Mouse (Mus musculus): ENCODE measurements around the gene Gm20662. TPM values are rescaled to one million over a fixed set of nuclear protein-coding genes. Genes with fewer than 3 reads are reported as not detected.

The Gm20662 gene
- polyA plus RNA-seq, 1 experiment from 2014 or later = 1.3 TPM

- H3K4me2 ChIP-seq = no peak overlapping the region
- H3K4me1 ChIP-seq (replicated peaks) = peaks cover 6% of the 10 kb centered on the region
- H3K9me3 ChIP-seq = no peaks in the 10 kb centered on the region
- 92% methylated on average over 6 of the region's 6 CpGs for WGBS
- H3K27me3 ChIP-seq = no peaks in the 10 kb centered on the region
- ATAC-seq (ENCODE audit: insufficient number of reproducible peaks, insufficient read depth, low FRiP score, low TSS enrichment, low read depth) = no peak
- H3K27ac ChIP-seq = no peak overlapping the region
- H3K36me3 ChIP-seq = peaks cover 91% of the 10 kb centered on the region
- H3K4me3 ChIP-seq (replicated peaks) = no peak overlapping the region
- H3K9ac ChIP-seq (replicated peaks) = no peak overlapping the region
These were observed 59.6 kb downstream of the Gm20662 start for GRCm38 (mm10) chr9:108055661-108056237.

GRCm38 (mm10) chr9:108056361-108057261 lies 60.5 kb downstream of the Gm20662 start:
- no peak for ATAC-seq (ENCODE audit: insufficient number of reproducible peaks, insufficient read depth, low FRiP score, low TSS enrichment, low read depth)
- no peaks in the 10 kb centered on the region for H3K27me3 ChIP-seq
- 79% methylated on average over 28 of the region's 28 CpGs for WGBS
- H3K9me3 ChIP-seq = no peaks in the 10 kb centered on the region
- H3K4me2 ChIP-seq = no peak overlapping the region
- no peak overlapping the region for H3K9ac ChIP-seq (replicated peaks)
- no peak overlapping the region for H3K4me3 ChIP-seq (replicated peaks)
- H3K27ac ChIP-seq = no peak overlapping the region
- peaks cover 86% of the 10 kb centered on the region for H3K36me3 ChIP-seq
- peaks cover 6% of the 10 kb centered on the region for H3K4me1 ChIP-seq (replicated peaks)

GRCm38 (mm10) chr9:108057262-108057562 lies 61.1 kb downstream of the Gm20662 start:
- ATAC-seq (ENCODE audit: insufficient number of reproducible peaks, insufficient read depth, low FRiP score, low TSS enrichment, low read depth) = no peak
- Histone ChIP-seq H3K27ac (no peak overlapping the region), H3K36me3 (peaks cover 86% of the 10 kb centered on the region), H3K4me1 (replicated peaks) (peaks cover 6% of the 10 kb centered on the region), H3K27me3 (no peaks in the 10 kb centered on the region), H3K4me2 (no peak overlapping the region), H3K4me3 (replicated peaks) (no peak overlapping the region), H3K9ac (replicated peaks) (no peak overlapping the region), H3K9me3 (no peaks in the 10 kb centered on the region)
- WGBS = 93% methylated on average over 5 of the region's 5 CpGs

DNA sequence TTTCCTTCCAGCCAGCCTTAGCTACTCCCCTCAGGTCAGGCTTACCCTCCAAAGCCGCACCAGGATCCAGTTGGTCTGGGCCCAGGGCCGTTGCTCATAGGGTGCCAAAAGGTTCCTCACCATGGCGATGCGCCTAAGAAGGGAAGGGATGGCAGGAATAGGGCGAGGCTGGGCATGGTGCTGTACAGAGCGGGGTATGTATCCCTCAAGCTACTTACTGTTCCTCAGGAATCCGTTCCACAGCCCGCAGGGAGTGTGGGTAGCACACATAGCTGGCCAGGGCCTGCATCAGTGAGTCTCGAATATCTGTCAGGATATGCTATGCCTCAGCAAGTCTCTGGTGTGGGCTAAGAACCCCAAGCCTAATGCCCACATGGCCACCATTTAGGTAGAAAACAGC lies 62.1 kb downstream of the Gm20662 start:
- Histone ChIP-seq H3K9ac (replicated peaks) (no peak overlapping the region), H3K9me3 (no peaks in the 10 kb centered on the region), H3K27me3 (no peaks in the 10 kb centered on the region), H3K27ac (no peak overlapping the region), H3K4me1 (replicated peaks) (peaks cover 2% of the 10 kb centered on the region), H3K4me2 (no peak overlapping the region), H3K4me3 (replicated peaks) (no peak overlapping the region), H3K36me3 (peaks cover 94% of the 10 kb centered on the region)
- no peak for ATAC-seq (ENCODE audit: insufficient number of reproducible peaks, insufficient read depth, low FRiP score, low TSS enrichment, low read depth)
- WGBS = 92% methylated on average over 9 of the region's 9 CpGs

DNA sequence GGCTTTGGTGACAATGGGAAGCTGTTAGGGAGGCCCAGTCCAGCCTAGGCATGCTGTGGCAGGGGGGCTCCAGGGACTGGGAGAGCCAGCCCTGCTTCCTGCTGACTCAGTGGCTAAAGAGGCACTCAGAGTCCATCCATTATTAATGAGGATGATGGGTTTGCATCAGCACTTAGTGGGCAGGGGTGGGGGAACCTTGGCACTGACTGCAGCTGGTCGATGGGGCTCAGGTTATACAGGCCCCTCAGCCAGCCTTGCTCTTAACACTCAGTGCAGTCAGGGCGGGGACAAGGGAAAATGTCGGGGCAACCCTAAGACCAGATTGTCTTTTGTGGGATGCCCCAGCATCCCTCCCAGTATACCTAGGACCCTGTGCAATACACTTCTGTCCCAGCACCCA lies 66.0 kb downstream of the Gm20662 start:
- no peak for ATAC-seq (ENCODE audit: insufficient number of reproducible peaks, insufficient read depth, low FRiP score, low TSS enrichment, low read depth)
- Histone ChIP-seq H3K36me3 (peaks cover 84% of the 10 kb centered on the region), H3K9ac (replicated peaks) (no peak overlapping the region)

GRCm38 (mm10) chr9:108063361-108063760 lies 67.2 kb downstream of the Gm20662 start:
- ATAC-seq (ENCODE audit: insufficient number of reproducible peaks, insufficient read depth, low FRiP score, low TSS enrichment, low read depth) = no peak
- H3K36me3 ChIP-seq = peaks cover 71% of the 10 kb centered on the region
- no peaks in the 10 kb centered on the region for H3K9me3 ChIP-seq
- WGBS = 89% methylated on average over 12 of the region's 12 CpGs
- no peaks in the 10 kb centered on the region for H3K4me1 ChIP-seq (replicated peaks)
- H3K4me2 ChIP-seq = no peak overlapping the region
- H3K9ac ChIP-seq (replicated peaks) = no peak overlapping the region
- H3K27ac ChIP-seq = no peak overlapping the region
- H3K27me3 ChIP-seq = no peaks in the 10 kb centered on the region
- H3K4me3 ChIP-seq (replicated peaks) = no peak overlapping the region

More for the DNA sequence above, 66.0 kb downstream of the Gm20662 start:
- 88% methylated on average over 3 of the region's 3 CpGs for WGBS
- Histone ChIP-seq H3K27ac (no peak overlapping the region), H3K4me3 (replicated peaks) (no peak overlapping the region), H3K27me3 (no peaks in the 10 kb centered on the region), H3K4me2 (no peak overlapping the region), H3K9me3 (no peaks in the 10 kb centered on the region), H3K4me1 (replicated peaks) (no peaks in the 10 kb centered on the region)

DNA sequence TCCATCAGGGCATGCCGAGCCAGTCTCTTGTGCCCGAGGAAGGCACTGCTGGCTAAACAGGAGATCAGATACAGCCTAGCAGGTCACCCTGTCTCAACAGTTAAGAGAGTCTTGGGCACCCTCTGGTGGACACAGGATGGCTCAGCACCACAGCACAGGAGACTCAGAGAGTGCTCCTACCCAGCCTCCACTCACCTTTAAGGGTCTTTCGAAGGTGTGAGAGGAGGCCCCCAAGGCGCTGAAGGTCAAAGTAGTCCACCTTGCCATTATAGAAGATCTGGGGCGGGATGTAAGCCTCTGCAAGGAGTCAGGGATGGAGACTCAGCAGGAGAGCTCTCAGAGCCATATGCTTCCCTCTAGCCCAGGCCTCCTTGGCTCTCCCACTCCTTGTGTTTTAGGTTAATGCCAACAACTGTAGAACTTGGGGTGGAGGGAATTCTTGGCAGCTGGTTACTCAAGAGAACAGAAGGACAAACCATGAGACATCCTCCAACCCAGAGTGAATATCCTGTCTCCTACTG lies 69.4 kb downstream of the Gm20662 start:
- Histone ChIP-seq H3K4me2 (no peak overlapping the region), H3K27me3 (no peaks in the 10 kb centered on the region), H3K27ac (no peak overlapping the region), H3K4me3 (replicated peaks) (no peak overlapping the region), H3K36me3 (peaks cover 66% of the 10 kb centered on the region), H3K4me1 (replicated peaks) (no peaks in the 10 kb centered on the region), H3K9me3 (no peaks in the 10 kb centered on the region), H3K9ac (replicated peaks) (no peak overlapping the region)
- WGBS = 51% methylated on average over 5 of the region's 5 CpGs
- ATAC-seq (ENCODE audit: insufficient number of reproducible peaks, insufficient read depth, low FRiP score, low TSS enrichment, low read depth) = no peak

DNA sequence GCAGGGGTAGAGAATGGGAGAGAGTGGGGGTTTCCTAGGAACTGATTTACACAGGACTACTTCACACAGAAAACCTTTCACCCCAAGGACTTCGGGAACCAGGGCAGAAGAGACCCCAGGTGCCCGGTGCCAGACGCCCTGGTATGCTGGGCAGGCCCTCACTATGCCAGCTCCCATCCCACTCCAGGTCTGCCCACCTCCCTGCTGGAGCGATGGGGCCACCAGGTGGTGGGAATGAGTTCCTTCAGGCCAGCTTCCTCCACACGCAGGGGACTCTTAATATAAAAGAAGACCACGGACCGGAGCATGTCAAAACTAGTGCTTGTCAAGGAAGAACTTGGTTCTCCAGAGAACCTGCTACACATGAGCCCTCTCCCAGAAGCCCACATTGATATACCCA lies 71.0 kb downstream of the Gm20662 start:
- 82% methylated on average over 7 of the region's 7 CpGs for WGBS
- no peak overlapping the region for H3K9ac ChIP-seq (replicated peaks)
- H3K4me3 ChIP-seq (replicated peaks) = no peak overlapping the region
- H3K4me1 ChIP-seq (replicated peaks) = no peaks in the 10 kb centered on the region
- H3K4me2 ChIP-seq = no peak overlapping the region
- no peak for ATAC-seq (ENCODE audit: insufficient number of reproducible peaks, insufficient read depth, low FRiP score, low TSS enrichment, low read depth)
- H3K27me3 ChIP-seq = no peaks in the 10 kb centered on the region
- H3K27ac ChIP-seq = no peak overlapping the region
- peaks cover 66% of the 10 kb centered on the region for H3K36me3 ChIP-seq
- H3K9me3 ChIP-seq = no peaks in the 10 kb centered on the region

GRCm38 (mm10) chr9:108067900-108068299 lies 71.8 kb downstream of the Gm20662 start:
- no peak overlapping the region for H3K27ac ChIP-seq
- H3K27me3 ChIP-seq = no peaks in the 10 kb centered on the region

DNA sequence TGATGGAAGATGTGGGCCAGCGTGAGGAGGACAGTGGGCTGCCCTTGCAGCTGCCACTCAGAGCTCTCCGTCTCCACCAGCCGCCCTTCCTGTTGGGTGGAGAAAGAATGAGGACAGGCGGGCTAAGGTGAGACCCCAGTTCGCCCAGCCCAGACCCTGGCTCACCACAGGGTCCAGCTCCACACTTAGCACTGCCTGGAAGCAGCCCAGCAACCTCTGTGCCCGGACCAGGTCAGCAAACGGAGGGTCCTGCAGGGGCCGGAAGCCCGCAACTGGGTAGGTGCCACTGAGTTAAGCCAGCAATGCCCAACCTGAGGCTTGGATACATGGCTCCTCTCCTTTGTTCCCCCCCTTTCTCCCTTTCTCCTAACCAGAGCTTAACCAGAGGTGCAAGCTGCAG lies 72.9 kb downstream of the Gm20662 start:
- Histone ChIP-seq H3K4me1 (replicated peaks) (no peaks in the 10 kb centered on the region), H3K4me3 (replicated peaks) (no peak overlapping the region), H3K27ac (no peak overlapping the region), H3K9ac (replicated peaks) (no peak overlapping the region), H3K36me3 (peaks cover 61% of the 10 kb centered on the region), H3K4me2 (no peak overlapping the region), H3K27me3 (no peaks in the 10 kb centered on the region), H3K9me3 (no peaks in the 10 kb centered on the region)
- ATAC-seq (ENCODE audit: insufficient number of reproducible peaks, insufficient read depth, low FRiP score, low TSS enrichment, low read depth) = no peak
- WGBS = 90% methylated on average over 9 of the region's 9 CpGs

More at GRCm38 (mm10) chr9:108067900-108068299, 71.8 kb downstream of the Gm20662 start:
- WGBS = 20% methylated on average over 8 of the region's 8 CpGs
- no peaks in the 10 kb centered on the region for H3K4me1 ChIP-seq (replicated peaks)
- no peak overlapping the region for H3K4me3 ChIP-seq (replicated peaks)
- peaks cover 63% of the 10 kb centered on the region for H3K36me3 ChIP-seq
- H3K9me3 ChIP-seq = no peaks in the 10 kb centered on the region
- no peak overlapping the region for H3K9ac ChIP-seq (replicated peaks)
- peak; percentile 43; the same call in 1 of the 2 replicates for ATAC-seq (ENCODE audit: insufficient number of reproducible peaks, insufficient read depth, low FRiP score, low TSS enrichment, low read depth)
- no peak overlapping the region for H3K4me2 ChIP-seq

DNA sequence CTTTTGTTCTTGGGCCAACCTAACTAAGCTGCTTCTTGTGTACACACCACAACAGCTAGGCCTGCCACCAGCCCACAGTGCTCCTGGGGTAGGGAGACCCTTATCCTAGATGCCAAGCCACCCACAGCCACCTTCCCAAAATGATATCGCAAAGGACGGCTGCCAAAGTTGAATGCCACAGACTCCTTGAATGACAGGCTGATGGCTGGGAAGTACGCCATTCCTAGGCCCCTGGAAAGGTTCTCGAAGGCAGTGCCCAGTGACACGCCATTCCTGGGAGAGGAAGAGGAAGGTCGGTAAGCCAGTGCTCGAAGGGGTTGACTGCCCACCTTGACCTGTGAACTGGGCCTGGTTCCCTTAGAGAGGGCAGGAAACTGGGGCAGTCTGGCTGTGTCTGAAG lies 73.4 kb downstream of the Gm20662 start:
- H3K4me1 ChIP-seq (replicated peaks) = no peaks in the 10 kb centered on the region
- no peaks in the 10 kb centered on the region for H3K9me3 ChIP-seq
- H3K4me3 ChIP-seq (replicated peaks) = no peak overlapping the region
- ATAC-seq (ENCODE audit: insufficient number of reproducible peaks, insufficient read depth, low FRiP score, low TSS enrichment, low read depth) = no peak
- H3K36me3 ChIP-seq = peaks cover 56% of the 10 kb centered on the region
- H3K27me3 ChIP-seq = no peaks in the 10 kb centered on the region
- H3K4me2 ChIP-seq = no peak overlapping the region
- 90% methylated on average over 7 of the region's 7 CpGs for WGBS
- no peak overlapping the region for H3K27ac ChIP-seq
- H3K9ac ChIP-seq (replicated peaks) = no peak overlapping the region

Data from limb, embryonic 12.5 days (tissue).